9 mouse cellular contexts compared by ENCODE assay signal in the genomic region with DNA sequence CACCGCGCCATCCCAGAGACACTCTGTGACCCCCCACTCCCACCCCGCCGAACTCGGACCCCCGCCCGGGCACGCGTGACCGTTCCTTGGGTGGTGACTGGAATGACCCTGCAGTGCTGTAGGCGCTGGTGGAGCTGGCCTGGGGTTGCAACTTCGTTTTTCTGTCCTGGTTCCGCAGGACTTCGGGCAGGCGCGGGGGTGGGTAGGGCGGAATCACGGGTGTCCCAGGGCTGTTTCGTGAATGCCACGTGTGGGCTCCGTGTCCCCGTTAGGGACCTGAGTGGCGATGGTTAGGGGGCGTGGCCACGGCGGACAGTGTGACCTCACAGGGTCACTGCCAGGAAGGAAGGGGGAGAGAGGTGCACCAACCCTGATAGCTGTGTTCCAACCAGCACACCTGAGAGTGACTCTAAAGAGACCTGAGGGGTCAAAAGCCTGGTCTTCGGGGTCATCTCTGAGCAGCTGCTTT. TPM values are rescaled to one million over a fixed set of nuclear protein-coding genes. Genes with fewer than 3 reads are reported as not detected.
A peak's percentile ranks its signal among the peaks of the same experiment; 100 is the strongest.
DNase-seq lines count a peak whose midpoint lies in the region; ATAC-seq and TF ChIP-seq lines count a peak whose summit lies in the region.
"Had no signal": no experiment of that assay in that cellular context is flagged by ENCODE, and none has a peak within 500 bp of the region (broad histone marks: within the 10 kb centered on the region; RNA-seq: fewer than 3 reads in every experiment).

No protein-coding gene starts in this region.

- no peak overlapping the region for H3K27ac ChIP-seq in kidney, embryonic 15.5 days
- no peak overlapping the region for H3K27ac ChIP-seq in bone marrow, adult 2 months (ENCODE audit: control insufficient read depth, insufficient read depth, low read depth, low read length, poor library complexity)
- H3K27ac ChIP-seq in heart, embryonic 16.5 days (ENCODE audit: low read length): no peak overlapping the region
- H3K27ac ChIP-seq in liver, postnatal 0 days (ENCODE audit: low read depth): no peak overlapping the region

- H3K9ac ChIP-seq in kidney, embryonic 15.5 days: peak overlapping the region; percentile 59
- peak overlapping the region; percentile 81 for H3K9ac ChIP-seq in heart, embryonic 16.5 days (ENCODE audit: low read length)
- H3K9ac ChIP-seq in liver, postnatal 0 days (replicated peaks): peak overlapping the region; percentile 81; the same call in 1 of the 2 replicates

- no peaks in the 10 kb centered on the region for H3K27me3 ChIP-seq in kidney, embryonic 15.5 days
- H3K27me3 ChIP-seq in heart, embryonic 16.5 days (ENCODE audit: control insufficient read depth, insufficient read depth, low read length): no peaks in the 10 kb centered on the region
- no peaks in the 10 kb centered on the region for H3K27me3 ChIP-seq in liver, postnatal 0 days (ENCODE audit: insufficient read depth, low read length)

- peaks cover 22% of the 10 kb centered on the region for H3K36me3 ChIP-seq in kidney, embryonic 15.5 days
- no peaks in the 10 kb centered on the region; the same call in 1 of the 2 replicates for H3K36me3 ChIP-seq in heart, embryonic 16.5 days (ENCODE audit: control insufficient read depth, insufficient read depth)
- H3K36me3 ChIP-seq in liver, postnatal 0 days (replicated peaks; ENCODE audit: insufficient read depth, low read length): no peaks in the 10 kb centered on the region

- peaks cover 16% of the 10 kb centered on the region for H3K4me1 ChIP-seq in kidney, embryonic 15.5 days
- H3K4me1 ChIP-seq in bone marrow, adult 2 months (ENCODE audit: control insufficient read depth, insufficient read depth, low read length): peaks cover 2% of the 10 kb centered on the region; the same call in 1 of the 2 replicates
- peaks cover 16% of the 10 kb centered on the region for H3K4me1 ChIP-seq in heart, embryonic 16.5 days (ENCODE audit: control insufficient read depth, insufficient read depth, low read length)
- peaks cover 19% of the 10 kb centered on the region for H3K4me1 ChIP-seq in liver, postnatal 0 days (ENCODE audit: insufficient read depth)

- peaks cover 22% of the 10 kb centered on the region for H3K9me3 ChIP-seq in kidney, embryonic 15.5 days (replicated peaks)
- peaks cover 5% of the 10 kb centered on the region for H3K9me3 ChIP-seq in heart, embryonic 16.5 days (replicated peaks; ENCODE audit: control insufficient read depth, low read length)
- 0 out of 2 replicates have a peak, but pooled peaks cover 2% of the 10 kb centered on the region for H3K9me3 ChIP-seq in liver, postnatal 0 days (ENCODE audit: low read length)

- TF ChIP-seq EP300 in liver, postnatal 0 days (IDR thresholded peaks at IDR 0.05; ENCODE audit: low read depth): no peak

- no peak for TF ChIP-seq POLR2A in bone marrow, adult 2 months (IDR thresholded peaks at IDR 0.05; ENCODE audit: borderline replicate concordance, control insufficient read depth, low read depth, low read length)

- 32% methylated on average over 27 of the region's 27 CpGs for WGBS in kidney, embryonic 15.5 days
- 44% methylated on average over 27 of the region's 27 CpGs for WGBS in bone marrow, adult 2 months
- 29% methylated on average over 27 of the region's 27 CpGs for WGBS in heart, embryonic 16.5 days
- WGBS in liver, postnatal 0 days (ENCODE audit: insufficient replicate concordance): 27% methylated on average over 27 of the region's 27 CpGs

- no peak for ATAC-seq in kidney, embryonic 15.5 days (replicated peaks; ENCODE audit: low FRiP score)
- ATAC-seq in heart, embryonic 16.5 days (replicated peaks; ENCODE audit: extremely low read depth, insufficient read depth, low FRiP score): no peak
- no peak for ATAC-seq in liver, postnatal 0 days

- peak overlapping the region; percentile 85 for H3K4me3 ChIP-seq in kidney, embryonic 15.5 days (replicated peaks)
- peak overlapping the region; percentile 97 for H3K4me3 ChIP-seq in bone marrow, adult 2 months (replicated peaks; ENCODE audit: control insufficient read depth, low read depth, low read length)
- peak overlapping the region; percentile 92 for H3K4me3 ChIP-seq in heart, embryonic 16.5 days (ENCODE audit: low read length)
- peak overlapping the region; percentile 91 for H3K4me3 ChIP-seq in liver, postnatal 0 days (ENCODE audit: low read depth, low read length)

- peak overlapping the region; percentile 96 for H3K4me2 ChIP-seq in kidney, embryonic 15.5 days
- peak overlapping the region; percentile 100 for H3K4me2 ChIP-seq in heart, embryonic 16.5 days (ENCODE audit: low read depth, low read length)
- H3K4me2 ChIP-seq in liver, postnatal 0 days (ENCODE audit: low read depth, low read length): peak overlapping the region; percentile 96

- TF ChIP-seq CTCF in bone marrow, adult 2 months (IDR thresholded peaks at IDR 0.05; ENCODE audit: control insufficient read depth, insufficient read depth, low read length): no peak
- TF ChIP-seq CTCF in liver, postnatal 0 days (IDR thresholded peaks at IDR 0.05; ENCODE audit: low read depth): no peak

- no peak for DNase-seq in kidney, adult 18-20 months
- peak; percentile 38 for DNase-seq in liver, postnatal 0 days
- DNase-seq in embryo, embryonic 11 days: no peak
- DNase-seq in MN1 (ENCODE audit: low spot score): no peak
- DNase-seq in gastrocnemius, adult 8-10 months (ENCODE audit: low spot score in 2 of 2): no peak

RNA-seq across cellular contexts. Expression of a gene that starts 17.0 kb away (rescaled TPM):
- polyA plus RNA-seq in kidney, embryonic 15.5 days (2015; fragmentation: Nextera tagmentation; extraction: Ambion mirVana): not detected in 2 replicates
- not detected in 2 replicates for polyA plus RNA-seq in bone marrow, adult 2 months (2011; ENCODE audit: insufficient read depth, insufficient read length, low replicate concordance, missing spikeins)
- not detected in 2 replicates for polyA plus RNA-seq in heart, embryonic 16.5 days (2015; fragmentation: Nextera tagmentation; extraction: Ambion mirVana)
- not detected in 2 replicates for polyA plus RNA-seq in liver, postnatal 0 days (2015; fragmentation: Nextera tagmentation; extraction: Ambion mirVana)
- total RNA-seq in gastrocnemius, adult 8-10 months (2022): not detected

RNA-seq across cellular contexts. Expression of a gene that starts 36.3 kb away (rescaled TPM):
- 10.4 and 11.0 TPM in 2 replicates for polyA plus RNA-seq in kidney, embryonic 15.5 days (2015; fragmentation: Nextera tagmentation; extraction: Ambion mirVana)
- 6.1 and 12.2 TPM in 2 replicates for polyA plus RNA-seq in bone marrow, adult 2 months (2011; ENCODE audit: insufficient read depth, insufficient read length, low replicate concordance, missing spikeins)
- polyA plus RNA-seq in heart, embryonic 16.5 days (2015; fragmentation: Nextera tagmentation; extraction: Ambion mirVana): 8.4 and 8.7 TPM in 2 replicates
- 2.5 and 2.7 TPM in 2 replicates for polyA plus RNA-seq in liver, postnatal 0 days (2015; fragmentation: Nextera tagmentation; extraction: Ambion mirVana)
- 10 to 100 TPM in 3 of 4 experiments, 1 to 10 TPM in 1; 9.9 to 12.9 (median 11.1) TPM for total RNA-seq in gastrocnemius, adult 8-10 months (2022)

RNA-seq across cellular contexts. Expression of a gene that starts 36.6 kb away (rescaled TPM):
- polyA plus RNA-seq in kidney, embryonic 15.5 days (2015; fragmentation: Nextera tagmentation; extraction: Ambion mirVana): not detected in 2 replicates
- 4.9 TPM in 1 of 2 replicates, not detected in the other for polyA plus RNA-seq in bone marrow, adult 2 months (2011; ENCODE audit: insufficient read depth, insufficient read length, low replicate concordance, missing spikeins)
- polyA plus RNA-seq in heart, embryonic 16.5 days (2015; fragmentation: Nextera tagmentation; extraction: Ambion mirVana): not detected in 2 replicates
- polyA plus RNA-seq in liver, postnatal 0 days (2015; fragmentation: Nextera tagmentation; extraction: Ambion mirVana): not detected in 2 replicates
- total RNA-seq in gastrocnemius, adult 8-10 months (2022): not detected
- polyA plus RNA-seq: brain, embryonic 14.5 days had no signal
